Mouse (Mus musculus) neural tube, embryonic 14.5 days (tissue): ENCODE measurements around the gene Grip2. TPM values are rescaled to one million over a fixed set of nuclear protein-coding genes. Genes with fewer than 3 reads are reported as not detected.

Experiments
- ATAC-seq: fragments of 200-750 bp; cut with Nextera tagmentation; 2 replicates; pipeline ENCODE4 v1.8.0; 2017; ENCODE audit warnings: low read depth, mild to moderate bottlenecking, moderate TSS enrichment, moderate library complexity
- H3K27ac ChIP-seq: fragments of 300-500 bp; sonication (generic); 2 replicates; pipeline ENCODE4 v1.5.1; 2014; ENCODE audit warnings: low read depth, mild to moderate bottlenecking, control low read depth, low read length, moderate library complexity, mixed read lengths
- H3K27me3 ChIP-seq: fragments of 300-500 bp; sonication (generic); 2 replicates; pipeline ENCODE4 v1.6.1; 2014; ENCODE audit warnings: low read length; ENCODE audit not compliant: control insufficient read depth, insufficient read depth
- H3K36me3 ChIP-seq: fragments of 300-500 bp; sonication (generic); 2 replicates; pipeline ENCODE4 v1.6.1; 2014; ENCODE audit warnings: low read length, mixed read lengths; ENCODE audit not compliant: control insufficient read depth, insufficient read depth
- H3K4me1 ChIP-seq: fragments of 300-500 bp; sonication (generic); 2 replicates; pipeline ENCODE4 v1.6.1; 2014; ENCODE audit warnings: low read length; ENCODE audit not compliant: control insufficient read depth, insufficient read depth
- H3K4me2 ChIP-seq: fragments of 300-500 bp; sonication (generic); 2 replicates; pipeline ENCODE4 v1.6.1; 2014; ENCODE audit warnings: mild to moderate bottlenecking, low read depth, low read length, control low read depth
- H3K4me3 ChIP-seq: fragments of 300-500 bp; sonication (generic); 2 replicates; pipeline ENCODE4 v1.5.1; 2014; ENCODE audit warnings: low read depth, low read length, control low read depth, mixed read lengths
- H3K9ac ChIP-seq: fragments of 300-500 bp; sonication (generic); replicated peaks from 2 replicates; pipeline ENCODE4 v1.6.1; 2014; ENCODE audit warnings: low read depth, mild to moderate bottlenecking, control low read depth, low read length, mixed read lengths
- H3K9me3 ChIP-seq: fragments of 300-500 bp; sonication (generic); 2 replicates; pipeline ENCODE4 v1.6.1; 2016; ENCODE audit warnings: low read length; ENCODE audit not compliant: control insufficient read depth
- WGBS: fragments of 180-500 bp; shearing (Covaris S2); extraction: QIAGEN DNeasy Blood & Tissue Kit; methylation state at CpG from one replicate; pipeline ENCODE4 v1.1.7; 2014; 5-methylcytosine and 5-hydroxymethylcytosine counted together
- polyA plus RNA-seq: library from polyadenylated mRNA; unstranded; fragments of >200 nt; fragmentation: Nextera tagmentation; extraction: Ambion mirVana; gene quantifications from 2 replicates; pipeline ENCODE4 v1.2.1, GENCODE M21; 2014

Gene Grip2
- polyA plus RNA-seq, 1 experiment from 2014 or later: 10.4 TPM

DNA sequence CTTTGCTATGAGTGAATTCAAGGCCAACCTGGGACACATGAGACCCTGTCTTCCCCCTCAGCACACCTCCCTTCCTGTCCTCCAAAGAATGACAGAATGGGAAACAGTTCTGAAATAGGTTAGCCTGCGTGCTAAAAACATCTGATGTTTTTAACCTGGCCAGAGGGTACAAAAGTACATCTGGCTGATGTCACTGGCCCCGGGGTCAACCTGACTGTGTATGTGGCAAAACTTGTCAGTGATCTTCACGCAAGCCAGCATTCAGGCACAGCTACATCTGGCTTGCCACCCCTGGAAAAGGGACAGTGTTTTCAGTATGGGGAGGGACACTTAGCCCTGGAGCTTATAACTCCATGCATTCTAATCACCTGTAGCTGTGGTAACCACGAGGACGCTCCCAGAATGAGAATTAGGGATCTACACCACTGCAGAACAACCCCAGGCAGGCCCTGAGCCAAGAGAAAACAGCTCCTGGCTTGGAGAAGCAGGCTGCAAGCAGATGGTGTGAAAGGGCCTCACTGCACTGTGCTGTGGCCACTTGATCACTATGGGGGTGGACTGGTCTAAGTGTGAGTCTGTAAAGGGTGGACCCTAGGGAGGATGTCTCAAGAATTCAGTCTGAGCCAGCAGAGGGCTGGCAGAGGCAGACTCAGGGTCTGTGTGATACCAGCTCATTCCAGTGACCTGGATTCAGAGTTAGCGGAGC, 107.9 kb downstream of the Grip2 start:
- H3K4me2 ChIP-seq: no peak overlapping the region
- ATAC-seq: peak; percentile 74
- WGBS: 55% methylated on average over 6 of the region's 6 CpGs

DNA sequence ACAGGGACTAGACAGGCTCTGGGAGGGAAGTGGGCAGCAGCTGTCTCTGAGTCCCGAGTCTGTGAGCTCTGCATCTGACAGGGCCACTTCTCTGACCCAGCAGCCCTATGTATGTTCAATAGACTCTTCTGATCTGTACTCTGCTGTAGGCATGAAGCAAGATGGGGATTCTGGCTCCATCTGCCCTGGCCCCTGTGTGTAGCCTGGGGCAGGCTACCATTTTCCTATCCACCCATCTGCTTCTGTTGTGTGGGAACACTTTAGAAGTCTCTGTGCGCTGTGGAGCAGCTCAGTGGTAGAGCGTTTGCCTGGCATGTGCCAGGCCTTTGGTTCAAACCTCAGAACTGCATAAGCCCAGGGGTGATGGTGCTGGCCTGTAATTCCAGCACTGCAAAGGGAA, 108.4 kb downstream of the Grip2 start:
- Histone ChIP-seq H3K4me2 (no peak overlapping the region), H3K27ac (peak overlapping the region; percentile 1; the same call in 1 of the 2 replicates), H3K27me3 (no peaks in the 10 kb centered on the region), H3K4me1 (peaks cover 40% of the 10 kb centered on the region), H3K9me3 (no peaks in the 10 kb centered on the region), H3K9ac (no peak overlapping the region), H3K36me3 (peaks cover 3% of the 10 kb centered on the region; the same call in 1 of the 2 replicates), H3K4me3 (no peak overlapping the region)
- no peak for ATAC-seq
- WGBS: 41% methylated on average over 3 of the region's 3 CpGs

More for the DNA sequence above, 107.9 kb downstream of the Grip2 start:
- Histone ChIP-seq H3K36me3 (peaks cover 3% of the 10 kb centered on the region; the same call in 1 of the 2 replicates), H3K9ac (no peak overlapping the region), H3K27ac (peak overlapping the region; percentile 83), H3K4me1 (peaks cover 40% of the 10 kb centered on the region), H3K27me3 (no peaks in the 10 kb centered on the region), H3K9me3 (no peaks in the 10 kb centered on the region), H3K4me3 (no peak overlapping the region)

DNA sequence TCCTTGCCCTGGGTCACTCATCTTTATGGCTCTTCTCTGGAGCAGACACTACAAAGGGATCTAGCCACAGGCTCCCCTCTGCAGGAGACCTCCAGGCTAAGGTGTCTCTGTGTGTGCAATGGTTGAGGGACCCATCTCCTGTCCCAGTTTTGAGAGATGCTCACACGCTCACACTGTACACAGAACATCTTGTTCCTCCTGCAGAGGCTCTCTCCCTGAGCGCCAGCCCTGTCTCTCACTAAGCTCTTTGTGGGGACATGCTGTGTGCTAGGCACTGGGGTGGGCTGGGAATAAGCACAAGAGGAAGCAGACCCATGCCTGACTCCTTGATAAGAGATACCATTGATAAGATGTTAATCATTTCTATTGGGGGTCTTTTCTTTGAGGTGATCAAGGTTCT, 109.0 kb downstream of the Grip2 start:
- peak overlapping the region; percentile 1; the same call in 1 of the 2 replicates for H3K27ac ChIP-seq
- H3K9ac ChIP-seq: 0 out of 2 replicates have a peak overlapping the region, but pooled peaks have one; percentile 0
- no peak overlapping the region for H3K4me2 ChIP-seq
- WGBS: 84% methylated on average over 2 of the region's 2 CpGs
- no peak for ATAC-seq
- no peak overlapping the region for H3K4me3 ChIP-seq
- no peaks in the 10 kb centered on the region for H3K27me3 ChIP-seq
- no peaks in the 10 kb centered on the region; the same call in 1 of the 2 replicates for H3K36me3 ChIP-seq
- H3K4me1 ChIP-seq: peaks cover 40% of the 10 kb centered on the region
- no peaks in the 10 kb centered on the region for H3K9me3 ChIP-seq

GRCm38 (mm10) chr6:91715988-91716810, 110.9 kb downstream of the Grip2 start:
- Histone ChIP-seq H3K9ac (no peak overlapping the region), H3K4me1 (peaks cover 44% of the 10 kb centered on the region), H3K27me3 (no peaks in the 10 kb centered on the region), H3K36me3 (no peaks in the 10 kb centered on the region), H3K4me3 (no peak overlapping the region), H3K27ac (no peak overlapping the region), H3K4me2 (no peak overlapping the region), H3K9me3 (no peaks in the 10 kb centered on the region)
- 81% methylated on average over 6 of the region's 6 CpGs for WGBS
- ATAC-seq: no peak

DNA sequence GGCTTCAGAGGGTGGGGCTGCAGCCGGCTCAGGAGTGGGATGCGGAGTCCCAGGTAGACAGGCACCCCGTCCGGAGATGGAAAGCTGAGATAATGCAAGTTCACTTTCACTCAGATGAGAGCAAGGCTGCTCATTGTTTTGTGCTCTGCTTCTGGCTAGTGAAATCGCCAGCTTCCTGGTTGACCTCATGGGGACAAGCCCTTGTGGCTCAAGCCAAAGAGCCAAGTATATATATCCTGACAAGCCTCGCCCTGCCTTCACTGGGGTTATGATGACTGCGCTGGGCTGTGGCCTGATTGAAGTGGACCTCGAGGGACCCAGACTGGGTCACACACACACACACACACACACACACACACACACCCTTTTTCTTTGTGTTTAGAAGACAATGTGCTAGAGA, 112.0 kb downstream of the Grip2 start:
- peaks cover 32% of the 10 kb centered on the region for H3K4me1 ChIP-seq
- H3K27ac ChIP-seq: no peak overlapping the region
- H3K9ac ChIP-seq: no peak overlapping the region
- ATAC-seq: no peak
- H3K27me3 ChIP-seq: no peaks in the 10 kb centered on the region
- WGBS: 86% methylated on average over 8 of the region's 8 CpGs
- no peaks in the 10 kb centered on the region for H3K36me3 ChIP-seq
- no peaks in the 10 kb centered on the region for H3K9me3 ChIP-seq
- H3K4me3 ChIP-seq: no peak overlapping the region
- no peak overlapping the region for H3K4me2 ChIP-seq

- Histone ChIP-seq H3K27ac (peak overlapping the region; percentile 28; the same call in 1 of the 2 replicates), H3K4me1 (peaks cover 17% of the 10 kb centered on the region), H3K9ac (no peak overlapping the region), H3K9me3 (no peaks in the 10 kb centered on the region), H3K36me3 (no peaks in the 10 kb centered on the region), H3K27me3 (no peaks in the 10 kb centered on the region), H3K4me2 (no peak overlapping the region), H3K4me3 (no peak overlapping the region)
- WGBS: 7% methylated on average over 5 of the region's 5 CpGs
- no peak for ATAC-seq
These were observed 113.6 kb downstream of the Grip2 start for GRCm38 (mm10) chr6:91713370-91713896.

DNA sequence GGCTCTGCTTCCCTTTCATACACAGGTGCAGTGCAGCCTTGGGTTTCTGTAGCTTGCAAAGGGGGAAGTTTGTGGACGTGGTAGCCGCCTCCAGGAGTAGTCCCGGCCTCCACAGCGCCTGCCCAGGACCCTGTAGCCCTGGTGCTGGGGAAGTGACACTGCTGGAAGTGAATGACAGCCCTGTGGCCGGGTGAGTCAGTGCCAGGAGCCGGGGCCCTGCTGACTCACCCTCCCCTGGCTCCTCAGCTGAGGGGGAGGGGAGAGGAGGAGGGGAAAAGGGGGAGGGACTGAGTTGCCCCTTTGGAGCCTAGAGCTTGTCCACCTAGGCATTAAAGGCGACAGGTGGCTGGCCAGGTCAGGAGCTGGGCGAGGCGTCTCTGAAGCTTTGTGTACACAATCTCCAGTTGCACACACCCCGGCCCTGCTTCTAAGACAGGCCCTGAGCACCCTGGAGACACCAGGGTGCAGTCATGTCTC, 114.2 kb downstream of the Grip2 start:
- H3K4me1 ChIP-seq: peaks cover 16% of the 10 kb centered on the region
- no peaks in the 10 kb centered on the region for H3K9me3 ChIP-seq
- no peaks in the 10 kb centered on the region for H3K36me3 ChIP-seq
- no peak overlapping the region for H3K4me3 ChIP-seq
- 0 out of 2 replicates have a peak, but pooled peaks have one; percentile 39 for ATAC-seq
- no peaks in the 10 kb centered on the region for H3K27me3 ChIP-seq
- no peak overlapping the region for H3K4me2 ChIP-seq
- no peak overlapping the region; the same call in 1 of the 2 replicates for H3K9ac ChIP-seq
- H3K27ac ChIP-seq: peak overlapping the region; percentile 28; the same call in 1 of the 2 replicates
- WGBS: 6% methylated on average over 10 of the region's 10 CpGs

- no peaks in the 10 kb centered on the region for H3K9me3 ChIP-seq
- WGBS: 19% methylated on average over 4 of the region's 4 CpGs
- ATAC-seq: no peak
- H3K9ac ChIP-seq: no peak overlapping the region; the same call in 1 of the 2 replicates
- 0 out of 2 replicates have a peak overlapping the region, but pooled peaks have one; percentile 28 for H3K27ac ChIP-seq
- H3K4me3 ChIP-seq: no peak overlapping the region
- H3K4me2 ChIP-seq: no peak overlapping the region
- peaks cover 17% of the 10 kb centered on the region for H3K4me1 ChIP-seq
- no peaks in the 10 kb centered on the region for H3K36me3 ChIP-seq
- H3K27me3 ChIP-seq: no peaks in the 10 kb centered on the region
These were observed 114.8 kb downstream of the Grip2 start for GRCm38 (mm10) chr6:91712097-91712854.
